Mouse (Mus musculus) olfactory bulb, adult 2 months (tissue): Measurements from ENCODE around the gene Thsd1.

Experiments
- CTCF ChIP-seq: fragments of 200-500 bp; IDR thresholded peaks from 2 replicates; pipeline ENCODE4 v1.5.1; 2012; ENCODE audit warnings: low read depth, mild to moderate bottlenecking, low read length, moderate library complexity; ENCODE audit not compliant: insufficient read depth
- POLR2A ChIP-seq: fragments of 200-500 bp; IDR thresholded peaks from 2 replicates; pipeline ENCODE4 v1.6.1; 2012; ENCODE audit warnings: mild to moderate bottlenecking, low read depth, low read length, moderate library complexity; ENCODE audit not compliant: insufficient read depth

DNA sequence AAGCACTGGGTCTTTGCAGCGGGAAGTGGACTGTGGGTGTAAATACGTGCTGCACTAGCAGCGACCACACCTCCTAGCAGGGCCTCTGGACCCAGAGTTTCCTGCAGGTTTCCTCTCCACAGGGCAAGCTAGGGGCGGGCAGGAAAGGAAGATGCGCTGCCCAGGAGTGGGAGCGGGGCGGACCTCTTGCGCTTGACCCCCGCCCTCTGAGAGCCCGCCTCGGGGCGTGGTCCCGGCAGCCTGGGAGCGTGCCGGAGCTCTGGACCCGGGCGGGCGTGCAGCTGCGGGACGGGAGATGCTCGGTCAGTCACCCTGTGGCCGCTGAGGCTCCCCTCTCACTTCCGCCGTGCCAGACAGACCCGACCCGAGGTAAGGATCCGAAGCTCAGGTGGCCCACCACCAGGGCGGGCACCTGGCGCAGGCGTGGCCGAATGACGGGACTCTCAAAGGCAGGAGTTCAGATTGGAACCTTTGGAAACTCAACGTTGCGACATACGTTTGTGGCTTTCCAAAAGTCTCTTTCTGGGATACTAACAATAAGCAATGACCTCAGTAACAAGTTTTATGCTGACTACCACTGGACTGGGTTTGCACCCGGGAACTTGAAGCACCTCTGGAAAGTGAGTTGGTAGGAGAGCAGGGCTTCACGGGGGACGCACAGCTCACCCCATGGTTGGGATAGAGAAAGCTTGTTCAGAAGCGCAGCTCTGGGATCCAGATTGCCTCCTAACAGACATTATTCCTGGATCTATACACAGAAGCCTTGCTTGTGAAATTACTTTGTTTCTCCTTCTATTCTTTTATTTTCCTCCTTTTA is at the start of gene Thsd1:
- TF ChIP-seq CTCF, result no peak
- TF ChIP-seq POLR2A, result no peak
